Mouse (Mus musculus) lung, postnatal 25 days (tissue): Measurements from ENCODE around the gene Casp2.

ENCODE experiments used
- DNase-seq: peaks from one replicate; pipeline ENCODE4 v3.0.0; 2022; ENCODE audit warnings: low spot score

Casp2 gene

DNA sequence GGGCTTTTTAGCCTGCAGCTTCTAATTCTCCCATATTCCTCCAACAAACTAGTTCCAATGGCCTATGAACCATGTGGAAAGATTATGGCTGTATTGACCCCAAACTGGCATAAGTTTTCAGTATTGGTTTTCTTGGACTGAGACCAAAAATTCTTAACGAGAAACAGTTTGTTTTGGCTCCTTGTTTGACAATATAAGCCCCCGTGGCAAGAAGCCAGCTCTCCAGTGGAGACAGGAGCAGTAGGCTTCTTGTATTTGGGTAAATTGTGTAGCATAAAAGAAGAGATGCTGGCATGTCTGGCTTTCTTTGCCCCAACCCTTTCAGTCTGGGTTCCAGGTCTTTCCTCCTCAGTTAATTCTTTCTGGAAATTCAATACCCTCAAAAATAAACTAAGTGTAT, 11.4 kb downstream of the Casp2 start:
- DNase-seq, result no peak

DNA sequence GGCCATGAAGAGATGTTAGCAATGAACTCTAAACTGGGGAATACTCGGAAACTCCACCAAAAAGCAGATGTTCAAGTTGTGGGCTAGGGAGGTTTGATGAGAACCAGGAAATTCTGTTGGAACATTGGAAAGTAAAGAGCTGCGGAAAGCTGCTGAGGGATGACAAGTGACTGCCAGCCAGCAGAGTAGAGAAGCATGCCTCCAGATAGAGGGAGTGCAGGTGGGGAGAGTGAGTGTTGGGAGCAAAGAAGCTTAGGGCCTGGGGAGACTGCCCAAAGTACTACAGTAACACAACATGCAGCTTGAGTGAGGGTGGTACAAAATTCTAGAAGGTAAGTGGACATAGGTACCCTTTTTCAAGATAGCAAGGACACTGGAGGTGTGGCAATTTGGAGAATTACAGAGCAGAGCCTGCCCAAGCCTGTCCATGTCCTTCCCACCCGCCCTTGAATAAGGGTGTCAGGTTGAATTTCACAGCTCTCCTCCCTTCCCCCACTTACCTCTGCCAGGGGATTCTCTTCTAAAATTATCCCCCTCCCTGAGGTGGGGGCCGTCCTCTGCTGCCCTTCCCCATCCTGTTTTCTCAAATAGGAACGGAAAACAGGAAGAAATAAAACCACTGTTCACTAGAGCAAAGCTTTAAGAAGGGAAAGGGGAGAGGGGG, 18.2 kb downstream of the Casp2 start:
- no peak for DNase-seq

DNA sequence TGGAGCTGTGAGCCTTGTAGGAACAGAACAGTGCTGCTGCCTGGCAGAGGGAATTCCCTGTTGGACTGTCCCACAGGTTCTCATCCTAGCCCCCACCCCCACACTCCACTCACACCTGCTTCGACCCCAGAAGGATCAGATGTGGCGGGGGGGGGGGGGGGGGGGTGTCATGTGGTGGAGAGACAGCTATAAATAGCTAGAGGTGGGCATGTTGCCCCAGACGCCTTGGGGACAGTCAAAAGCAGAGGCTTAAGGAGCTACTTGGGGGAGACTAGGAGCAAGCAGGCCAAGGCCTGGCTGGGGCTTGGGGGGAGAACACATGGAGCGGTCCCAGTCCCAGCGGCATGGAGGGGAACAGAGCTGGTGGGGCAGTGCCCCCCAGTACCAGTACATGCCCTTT, 21.7 kb downstream of the Casp2 start, which contains the start of gene Clcn1:
Gene Clcn1, plus strand, starts transcription at position 238 of the 400 bp plus-strand sequence.
- DNase-seq, result no peak

DNA sequence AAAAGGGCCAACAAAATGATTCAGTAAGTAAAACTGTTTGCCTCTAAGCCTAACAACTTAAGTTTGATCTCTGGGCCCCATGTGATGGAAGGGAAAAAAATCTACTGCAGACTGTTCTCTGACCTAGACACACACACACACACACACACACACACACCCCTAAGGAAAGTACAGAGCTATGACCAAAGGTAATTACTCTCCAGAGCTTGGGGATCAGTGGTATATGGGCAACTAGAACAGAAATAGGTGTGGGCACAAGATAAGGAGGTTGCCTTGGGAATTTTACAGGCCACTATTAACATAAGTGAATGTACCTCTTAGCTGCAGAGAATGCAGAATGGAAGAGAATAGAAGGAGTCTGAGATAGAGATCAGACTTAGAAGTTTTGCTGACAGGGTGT, 22.8 kb downstream of the Casp2 start:
- DNase-seq, result no peak

DNA sequence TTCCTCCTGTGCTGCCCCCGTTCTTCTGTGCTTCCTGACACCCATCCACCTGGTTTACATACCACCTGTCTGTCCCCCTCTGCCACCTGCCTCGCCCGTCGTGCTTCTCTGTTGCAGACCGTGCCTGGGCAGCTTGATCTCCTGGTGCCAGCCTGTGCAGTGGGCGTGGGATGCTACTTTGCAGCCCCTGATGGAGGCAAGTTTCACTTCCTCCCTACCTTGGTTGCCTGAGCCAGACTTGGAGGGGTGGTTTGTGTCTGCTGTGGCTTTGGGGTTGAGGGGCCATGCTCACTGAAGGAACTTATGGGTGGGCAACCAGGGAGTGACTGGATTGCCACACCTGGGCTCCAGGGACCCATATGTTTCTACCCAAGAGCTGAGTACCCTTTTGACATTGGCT, 28.5 kb downstream of the Casp2 start:
- no peak for DNase-seq

- peak; percentile 36 for DNase-seq
Observed at GRCm38 (mm10) chr6:42295549-42296094, 30.8 kb downstream of the Casp2 start.

DNA sequence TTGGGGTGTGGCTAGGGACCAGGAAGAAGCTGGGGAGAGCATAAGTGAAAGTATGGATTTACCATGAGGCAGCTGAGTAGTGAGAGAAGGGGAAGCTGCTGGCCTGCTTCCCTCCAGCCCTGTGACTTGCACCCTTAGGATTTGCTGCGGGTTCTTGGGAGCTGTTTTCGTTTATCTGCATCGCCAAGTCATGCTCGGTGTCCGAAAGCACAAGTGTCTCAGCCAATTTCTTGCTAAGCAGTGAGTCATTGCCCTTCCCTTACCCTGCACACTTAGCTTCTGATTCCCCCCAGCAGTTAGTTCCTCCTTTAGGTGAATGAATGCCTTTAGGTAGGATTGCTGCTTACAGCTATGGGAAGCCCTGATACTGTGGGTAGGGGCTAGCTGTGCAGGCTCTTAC, 34.6 kb downstream of the Casp2 start:
- DNase-seq, result no peak

DNA sequence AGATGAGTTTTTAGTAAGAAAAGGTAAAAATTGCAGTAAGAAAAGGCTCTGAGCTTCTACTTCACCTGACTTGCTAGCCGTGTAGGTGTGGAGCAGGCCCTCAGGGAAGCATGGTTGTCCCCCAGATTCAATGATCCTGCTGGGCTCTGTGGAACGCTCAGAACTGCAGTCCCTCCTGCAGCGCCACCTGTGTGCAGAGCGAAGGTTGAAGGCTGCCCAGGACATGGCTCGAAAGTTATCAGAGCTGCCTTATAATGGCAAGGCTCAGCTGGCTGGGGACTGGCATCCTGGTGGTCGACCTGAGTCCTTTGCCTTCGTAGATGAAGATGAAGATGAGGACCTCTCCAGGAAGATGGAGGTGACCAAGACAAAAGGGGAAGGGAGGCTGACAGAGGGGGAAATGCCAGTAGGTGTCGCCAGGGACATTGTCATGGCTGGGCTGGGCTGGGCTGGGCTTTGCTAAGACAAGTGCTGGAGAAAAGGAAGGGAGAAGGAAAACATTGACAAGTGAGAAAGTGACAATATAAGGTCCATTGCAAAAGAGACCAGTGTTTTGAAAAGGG, 45.1 kb downstream of the Casp2 start:
- no peak for DNase-seq

DNA sequence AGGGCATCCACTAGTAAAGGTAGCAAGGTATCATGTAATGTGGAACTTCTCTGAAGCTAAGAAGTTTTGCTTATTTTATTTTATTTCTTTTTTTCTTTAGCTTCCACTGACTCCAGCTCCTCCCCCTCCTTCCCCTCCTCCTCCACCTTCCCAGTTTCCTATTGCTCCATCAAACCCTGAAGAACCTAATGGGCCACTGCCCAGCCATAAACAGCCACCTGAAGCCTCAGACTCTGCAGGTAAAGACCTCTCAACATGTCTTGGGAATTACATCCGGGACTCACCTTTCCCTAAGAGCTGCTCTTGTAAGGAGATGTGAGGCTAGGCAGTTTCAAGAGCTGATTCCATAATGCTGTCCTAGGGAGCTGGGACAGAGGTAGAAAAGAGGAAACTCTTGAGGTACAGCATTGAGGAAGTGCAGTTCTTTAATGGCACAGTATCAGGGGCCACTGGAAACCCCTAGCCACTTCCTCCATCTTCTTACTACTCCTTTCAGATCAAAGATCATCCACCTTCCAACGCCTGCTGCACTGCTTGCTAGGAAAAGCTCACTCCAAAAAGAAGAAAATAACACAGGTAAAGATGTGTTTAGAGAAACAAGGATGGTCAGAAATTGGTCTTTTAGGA, 45.8 kb downstream of the Casp2 start:
- DNase-seq, result no peak

- no peak for DNase-seq
Observed at GRCm38 (mm10) chr6:42318293-42318692, 53.5 kb downstream of the Casp2 start.

- no peak for DNase-seq
Observed at GRCm38 (mm10) chr6:42323371-42324066, 58.7 kb downstream of the Casp2 start.

GRCm38 (mm10) chr6:42324067-42324481, 59.3 kb downstream of the Casp2 start:
- DNase-seq, result no peak

- no peak for DNase-seq
Observed at GRCm38 (mm10) chr6:42324482-42325267, 59.9 kb downstream of the Casp2 start, which contains the start of gene Fam131b. Gene Fam131b (minus strand): TSS chr6:42324643.

DNA sequence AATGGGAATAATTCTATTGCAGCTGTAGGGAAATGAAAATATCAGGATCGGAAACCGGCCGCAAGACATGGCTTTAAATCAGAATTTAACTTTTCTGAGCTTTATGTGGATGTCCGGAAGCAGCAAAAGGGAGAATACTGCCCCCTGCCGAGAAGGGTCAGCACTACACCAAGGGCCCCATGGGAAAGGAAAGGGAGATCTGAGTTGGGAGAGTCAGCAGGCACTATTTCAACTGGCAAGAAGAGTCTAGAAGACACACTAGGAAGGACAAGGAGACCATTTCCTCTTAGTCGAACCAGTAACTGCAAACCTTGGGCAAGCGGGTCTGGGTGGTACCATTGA, 60.5 kb downstream of the Casp2 start:
- peak; percentile 68 for DNase-seq

- DNase-seq, result no peak
Observed at GRCm38 (mm10) chr6:42326509-42326908, 61.7 kb downstream of the Casp2 start.

DNA sequence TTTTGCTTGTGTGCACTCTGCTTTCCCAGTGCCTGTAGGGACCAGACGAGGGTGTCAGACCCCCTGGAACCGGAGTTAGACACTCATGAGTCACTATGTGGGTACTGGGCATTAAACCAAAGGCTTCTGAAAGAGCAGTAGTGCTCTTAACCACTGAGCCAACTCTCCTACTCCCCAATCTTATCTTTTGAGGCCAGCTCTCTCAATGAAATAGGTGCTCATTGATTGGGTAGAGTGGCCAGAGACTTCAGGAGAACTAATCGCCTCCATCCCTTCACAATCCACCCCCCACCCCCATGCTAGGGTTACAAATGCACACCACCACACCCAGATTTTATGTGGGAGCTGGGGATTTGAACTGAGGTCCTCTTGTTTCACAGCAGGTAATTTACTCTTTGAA, 64.0 kb downstream of the Casp2 start:
- DNase-seq, result no peak

DNA sequence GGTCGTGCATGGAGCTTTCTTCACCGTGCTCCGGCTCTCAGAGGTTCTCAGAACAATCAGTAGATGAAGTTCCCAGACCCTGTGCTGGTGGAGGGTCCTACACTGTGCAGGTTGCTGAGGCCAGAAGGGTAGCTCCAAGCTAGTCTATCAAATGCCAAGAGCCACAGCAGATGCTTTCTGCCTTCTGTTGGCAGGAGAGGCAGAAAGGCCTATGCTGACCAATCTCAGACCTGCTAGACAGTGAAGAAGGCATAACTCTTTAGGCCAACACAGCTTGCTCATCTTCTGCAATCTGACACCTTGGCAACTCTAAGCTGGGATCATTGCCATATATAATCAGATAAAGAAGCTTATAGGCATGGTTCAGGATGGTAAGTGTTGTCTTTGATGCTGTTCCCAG, 65.4 kb downstream of the Casp2 start:
- DNase-seq, result no peak

GRCm38 (mm10) chr6:42330946-42331345, 66.2 kb downstream of the Casp2 start:
- DNase-seq, result no peak
